Mouse (Mus musculus): Measurements from ENCODE around the gene Klhdc10. TPM values are rescaled to one million over a fixed set of nuclear protein-coding genes. Genes with fewer than 3 reads are reported as not detected.
A peak's percentile ranks its signal among the peaks of the same experiment; 100 is the strongest.
"Not testable (repeated sequence)": the region's sequence is repeated elsewhere in the genome, so short reads cannot be mapped to it uniquely, and the experiment has no call there.

Gene Klhdc10
- polyA plus RNA-seq, 1 experiment from 2014 or later: 26.8 TPM

DNA sequence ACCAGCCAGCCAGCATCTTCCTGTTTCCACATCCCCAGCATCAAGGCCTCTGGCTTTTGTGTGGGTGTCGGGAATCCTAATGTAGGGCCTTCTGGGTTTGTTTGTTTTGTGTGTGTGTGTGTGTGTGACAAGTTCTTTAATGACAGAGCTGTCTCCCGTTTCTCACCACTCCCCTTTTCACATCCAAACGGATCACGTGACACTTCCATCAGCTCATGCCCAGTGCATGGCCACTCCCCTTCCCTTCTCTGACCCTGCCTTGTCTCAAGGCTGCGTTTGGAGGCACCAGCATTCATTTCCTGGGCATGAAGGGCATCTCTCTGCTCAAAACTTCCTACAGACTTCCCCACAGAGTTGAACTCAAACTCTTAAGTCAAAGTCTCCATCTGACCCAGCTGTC, 37.9 kb upstream of the Klhdc10 start:
- no peak for ATAC-seq (ENCODE audit: low FRiP score, low TSS enrichment)
- no peaks in the 10 kb centered on the region for H3K9me3 ChIP-seq (ENCODE audit: low read length)
- no peak overlapping the region for H3K4me3 ChIP-seq (ENCODE audit: low read length)
- H3K4me2 ChIP-seq (replicated peaks; ENCODE audit: low read depth, low read length): no peak overlapping the region
- H3K9ac ChIP-seq (replicated peaks; ENCODE audit: low read length): no peak overlapping the region
- H3K36me3 ChIP-seq (ENCODE audit: insufficient read depth, low read length): peaks cover 32% of the 10 kb centered on the region
- H3K27ac ChIP-seq (ENCODE audit: low read length): peak overlapping the region; percentile 5; the same call in 1 of the 2 replicates
- 21% methylated on average over 5 of the region's 5 CpGs for WGBS
- H3K27me3 ChIP-seq (ENCODE audit: insufficient read depth, low read length): no peaks in the 10 kb centered on the region
- H3K4me1 ChIP-seq (ENCODE audit: insufficient read depth, low read length): peaks cover 10% of the 10 kb centered on the region

- Histone ChIP-seq H3K4me1 (ENCODE audit: insufficient read depth, low read length) (no peaks in the 10 kb centered on the region), H3K4me3 (ENCODE audit: low read length) (no peak overlapping the region), H3K9me3 (ENCODE audit: low read length) (no peaks in the 10 kb centered on the region), H3K4me2 (replicated peaks; ENCODE audit: low read depth, low read length) (no peak overlapping the region), H3K9ac (replicated peaks; ENCODE audit: low read length) (no peak overlapping the region), H3K36me3 (ENCODE audit: insufficient read depth, low read length) (peaks cover 80% of the 10 kb centered on the region), H3K27me3 (ENCODE audit: insufficient read depth, low read length) (no peaks in the 10 kb centered on the region), H3K27ac (ENCODE audit: low read length) (no peak overlapping the region)
- ATAC-seq (ENCODE audit: low FRiP score, low TSS enrichment): no peak
- 79% methylated on average over 3 of the region's 3 CpGs for WGBS
Observed at GRCm38 (mm10) chr6:30369291-30369690, 32.4 kb upstream of the Klhdc10 start.

DNA sequence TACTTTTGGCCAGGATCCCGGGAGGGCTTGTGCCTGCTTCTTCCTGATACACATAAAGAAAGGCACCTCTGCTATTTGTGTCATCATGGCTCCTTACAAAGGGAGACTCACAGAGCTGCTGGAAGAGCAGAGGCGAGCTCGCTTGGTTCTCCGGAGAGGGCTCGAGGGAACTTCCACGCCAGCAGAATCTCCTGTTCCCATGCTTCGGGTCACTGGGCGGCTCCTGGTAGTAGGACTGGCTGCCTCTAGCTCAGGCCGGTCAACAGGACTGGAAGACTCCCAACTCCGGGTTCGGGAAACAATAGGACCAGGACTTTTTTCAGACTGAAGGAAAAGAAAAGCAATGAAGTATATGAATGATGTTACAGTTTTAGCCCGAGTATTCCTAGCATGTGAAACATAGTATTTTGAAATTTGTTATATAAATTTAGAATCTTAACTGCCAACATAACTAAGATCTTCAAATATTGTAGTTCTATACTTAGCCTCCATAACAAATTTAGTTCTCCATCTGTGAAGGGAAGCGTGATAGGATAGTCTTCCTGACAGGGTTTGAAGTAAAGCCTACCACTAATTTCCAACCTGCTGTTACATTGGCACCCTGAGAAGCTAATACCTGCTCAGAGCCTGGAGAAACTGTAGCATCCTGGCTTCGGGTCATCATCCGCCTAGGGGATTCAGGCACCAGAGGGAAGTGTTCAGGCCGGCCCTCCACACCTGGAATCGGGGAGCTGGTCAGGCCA, 28.9 kb upstream of the Klhdc10 start:
- ATAC-seq (ENCODE audit: low FRiP score, low TSS enrichment): no peak

GRCm38 (mm10) chr6:30374731-30375510, 26.7 kb upstream of the Klhdc10 start:
- H3K36me3 ChIP-seq (ENCODE audit: insufficient read depth, low read length): peaks cover 69% of the 10 kb centered on the region
- H3K4me1 ChIP-seq (ENCODE audit: insufficient read depth, low read length): no peaks in the 10 kb centered on the region
- H3K9me3 ChIP-seq (ENCODE audit: low read length): no peaks in the 10 kb centered on the region
- ATAC-seq (ENCODE audit: low FRiP score, low TSS enrichment): no peak
- 78% methylated on average over 16 of the region's 16 CpGs for WGBS
- no peak overlapping the region for H3K4me2 ChIP-seq (replicated peaks; ENCODE audit: low read depth, low read length)
- H3K4me3 ChIP-seq (ENCODE audit: low read length): no peak overlapping the region
- H3K27me3 ChIP-seq (ENCODE audit: insufficient read depth, low read length): no peaks in the 10 kb centered on the region
- H3K9ac ChIP-seq (replicated peaks; ENCODE audit: low read length): no peak overlapping the region
- H3K27ac ChIP-seq (ENCODE audit: low read length): peak overlapping the region; percentile 9

More for the DNA sequence above, 28.9 kb upstream of the Klhdc10 start:
- Histone ChIP-seq H3K4me3 (ENCODE audit: low read length) (no peak overlapping the region), H3K36me3 (ENCODE audit: insufficient read depth, low read length) (peaks cover 71% of the 10 kb centered on the region), H3K27me3 (ENCODE audit: insufficient read depth, low read length) (no peaks in the 10 kb centered on the region), H3K4me2 (replicated peaks; ENCODE audit: low read depth, low read length) (no peak overlapping the region), H3K27ac (ENCODE audit: low read length) (no peak overlapping the region), H3K9ac (replicated peaks; ENCODE audit: low read length) (no peak overlapping the region), H3K4me1 (ENCODE audit: insufficient read depth, low read length) (no peaks in the 10 kb centered on the region), H3K9me3 (ENCODE audit: low read length) (no peaks in the 10 kb centered on the region)
- 88% methylated on average over 17 of the region's 17 CpGs for WGBS

DNA sequence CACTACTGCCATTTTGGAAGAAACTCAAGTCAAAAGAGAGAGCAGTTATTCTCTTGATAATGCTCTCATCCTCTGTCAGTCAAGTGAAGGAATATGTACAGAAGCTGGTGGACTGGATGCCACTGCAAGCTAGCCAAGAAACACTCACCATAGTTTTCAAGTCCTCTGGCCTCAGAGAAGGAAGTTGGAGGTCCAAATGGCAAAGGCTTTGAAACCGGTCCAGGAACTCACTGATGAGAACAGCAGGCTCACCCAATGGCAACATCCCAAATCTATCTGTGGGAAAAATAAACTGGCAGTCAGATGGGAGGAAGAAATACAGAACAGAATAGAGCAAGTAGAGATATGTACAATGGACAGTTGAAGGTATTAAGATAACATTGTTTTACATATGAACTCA, 25.9 kb upstream of the Klhdc10 start:
- H3K27ac ChIP-seq (ENCODE audit: low read length): no peak overlapping the region
- no peak for ATAC-seq (ENCODE audit: low FRiP score, low TSS enrichment)
- peaks cover 69% of the 10 kb centered on the region for H3K36me3 ChIP-seq (ENCODE audit: insufficient read depth, low read length)
- H3K27me3 ChIP-seq (ENCODE audit: insufficient read depth, low read length): no peaks in the 10 kb centered on the region
- H3K9me3 ChIP-seq (ENCODE audit: low read length): no peaks in the 10 kb centered on the region
- no peak overlapping the region for H3K4me2 ChIP-seq (replicated peaks; ENCODE audit: low read depth, low read length)
- 81% methylated on average over 1 of the region's 1 CpGs for WGBS
- H3K9ac ChIP-seq (replicated peaks; ENCODE audit: low read length): no peak overlapping the region
- H3K4me3 ChIP-seq (ENCODE audit: low read length): no peak overlapping the region
- no peaks in the 10 kb centered on the region for H3K4me1 ChIP-seq (ENCODE audit: insufficient read depth, low read length)

- H3K4me1 ChIP-seq (ENCODE audit: insufficient read depth, low read length): no peaks in the 10 kb centered on the region
- ATAC-seq (ENCODE audit: low FRiP score, low TSS enrichment): no peak
- no peak overlapping the region for H3K27ac ChIP-seq (ENCODE audit: low read length)
- no peaks in the 10 kb centered on the region for H3K27me3 ChIP-seq (ENCODE audit: insufficient read depth, low read length)
- H3K4me3 ChIP-seq (ENCODE audit: low read length): no peak overlapping the region
- H3K9ac ChIP-seq (replicated peaks; ENCODE audit: low read length): no peak overlapping the region
- peaks cover 61% of the 10 kb centered on the region for H3K36me3 ChIP-seq (ENCODE audit: insufficient read depth, low read length)
- no peaks in the 10 kb centered on the region for H3K9me3 ChIP-seq (ENCODE audit: low read length)
- 70% methylated on average over 3 of the region's 3 CpGs for WGBS
- H3K4me2 ChIP-seq (replicated peaks; ENCODE audit: low read depth, low read length): no peak overlapping the region
Observed at GRCm38 (mm10) chr6:30381116-30381515, 20.6 kb upstream of the Klhdc10 start.

DNA sequence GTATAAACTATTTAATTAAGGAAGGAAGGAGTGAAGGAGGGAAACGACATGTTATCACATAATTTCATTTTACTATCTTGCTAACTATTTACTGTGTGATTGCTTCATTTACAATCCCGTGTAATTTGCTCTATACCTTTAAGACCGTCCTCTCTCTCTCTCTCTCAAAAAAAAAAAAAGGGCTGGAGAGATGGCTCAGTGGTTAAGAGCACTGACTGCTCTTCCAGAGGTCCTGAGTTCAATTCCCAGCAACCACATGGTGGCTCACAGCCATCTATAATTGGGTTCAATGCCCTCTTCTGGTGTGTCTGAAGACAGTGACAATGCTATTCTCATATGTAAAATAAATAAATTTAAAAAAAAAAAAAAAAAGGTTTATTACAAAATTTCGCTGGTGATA, 11.4 kb upstream of the Klhdc10 start:
- not testable (repeated sequence) for H3K27me3 ChIP-seq (ENCODE audit: insufficient read depth, low read length); H3K4me1 ChIP-seq (ENCODE audit: insufficient read depth, low read length); H3K9me3 ChIP-seq (ENCODE audit: low read length)
- H3K27ac ChIP-seq (ENCODE audit: low read length): peak overlapping the region; percentile 44; the same call in 1 of the 2 replicates
- peak overlapping the region; percentile 75 for H3K9ac ChIP-seq (replicated peaks; ENCODE audit: low read length)
- peak overlapping the region; percentile 53 for H3K4me2 ChIP-seq (replicated peaks; ENCODE audit: low read depth, low read length)
- H3K36me3 ChIP-seq (ENCODE audit: insufficient read depth, low read length): peaks cover 19% of the 10 kb centered on the region
- 0 out of 2 replicates have a peak, but pooled peaks have one; percentile 2 for ATAC-seq (ENCODE audit: low FRiP score, low TSS enrichment)
- 21% methylated on average over 4 of the region's 4 CpGs for WGBS
- H3K4me3 ChIP-seq (ENCODE audit: low read length): peak overlapping the region; percentile 73

GRCm38 (mm10) chr6:30390714-30391697, 10.7 kb upstream of the Klhdc10 start, which contains the start of gene Zc3hc1:
Zc3hc1 (minus strand) TSS chr6:30391028.
- ATAC-seq (ENCODE audit: low FRiP score, low TSS enrichment): peak; percentile 71; the same call in 1 of the 2 replicates
- WGBS: 17% methylated on average over 33 of the region's 33 CpGs
- Histone ChIP-seq H3K27ac (ENCODE audit: low read length) (peak within 1 kb of the TSS; percentile 44; the same call in 1 of the 2 replicates), H3K4me3 (ENCODE audit: low read length) (peak within 1 kb of the TSS; percentile 73), H3K36me3 (ENCODE audit: insufficient read depth, low read length) (peaks cover 13% of the 10 kb centered on the region), H3K9ac (replicated peaks; ENCODE audit: low read length) (peak within 1 kb of the TSS; percentile 75), H3K27me3 (ENCODE audit: insufficient read depth, low read length) (no peaks in the 10 kb centered on the region), H3K9me3 (ENCODE audit: low read length) (no peaks in the 10 kb centered on the region), H3K4me2 (replicated peaks; ENCODE audit: low read depth, low read length) (peak within 1 kb of the TSS; percentile 53), H3K4me1 (ENCODE audit: insufficient read depth, low read length) (peaks cover 5% of the 10 kb centered on the region)

GRCm38 (mm10) chr6:30391996-30392395, 9.7 kb upstream of the Klhdc10 start:
- Histone ChIP-seq H3K27ac (ENCODE audit: low read length) (no peak overlapping the region), H3K4me3 (ENCODE audit: low read length) (no peak overlapping the region), H3K4me1 (ENCODE audit: insufficient read depth, low read length) (peaks cover 5% of the 10 kb centered on the region), H3K27me3 (ENCODE audit: insufficient read depth, low read length) (no peaks in the 10 kb centered on the region), H3K9ac (replicated peaks; ENCODE audit: low read length) (no peak overlapping the region), H3K36me3 (ENCODE audit: insufficient read depth, low read length) (peaks cover 4% of the 10 kb centered on the region; the same call in 1 of the 2 replicates), H3K9me3 (ENCODE audit: low read length) (no peaks in the 10 kb centered on the region), H3K4me2 (replicated peaks; ENCODE audit: low read depth, low read length) (no peak overlapping the region)
- ATAC-seq (ENCODE audit: low FRiP score, low TSS enrichment): no peak
- 92% methylated on average over 7 of the region's 7 CpGs for WGBS

Measured in kidney, embryonic 16.5 days (tissue).